Mouse (Mus musculus) hindbrain, embryonic 11.5 days (tissue): Measurements from ENCODE around the gene 4930430F08Rik. TPM values are rescaled to one million over a fixed set of nuclear protein-coding genes. Genes with fewer than 3 reads are reported as not detected.
A peak's percentile ranks its signal among the peaks of the same experiment; 100 is the strongest.

Source experiments
- ATAC-seq: fragments of 200-750 bp; cut with Nextera tagmentation; 2 replicates; pipeline ENCODE4 v1.8.0; 2017; ENCODE audit warnings: mild to moderate bottlenecking, moderate TSS enrichment, moderate library complexity; ENCODE audit not compliant: low FRiP score
- DNase-seq: peaks from one replicate; pipeline ENCODE4 v3.0.0-alpha.2; 2015; ENCODE audit warnings: low spot score
- H3K27ac ChIP-seq: fragments of 300-500 bp; sonication (generic); 2 replicates; pipeline ENCODE4 v1.5.1; 2014; ENCODE audit warnings: mild to moderate bottlenecking, low read depth, low read length
- H3K27me3 ChIP-seq: fragments of 300-500 bp; sonication (generic); 2 replicates; pipeline ENCODE4 v1.6.1; 2014; ENCODE audit warnings: mild to moderate bottlenecking, low read length, moderate library complexity, mixed read lengths; ENCODE audit not compliant: control insufficient read depth, insufficient read depth
- H3K36me3 ChIP-seq: fragments of 300-500 bp; sonication (generic); 2 replicates; pipeline ENCODE4 v1.6.1; 2014; ENCODE audit warnings: mild to moderate bottlenecking, low read length, moderate library complexity, mixed read lengths; ENCODE audit not compliant: control insufficient read depth, insufficient read depth
- H3K4me1 ChIP-seq: fragments of 300-500 bp; sonication (generic); replicated peaks from 2 replicates; pipeline ENCODE4 v1.6.1; 2014; ENCODE audit warnings: low read length, mixed read lengths; ENCODE audit not compliant: control insufficient read depth, insufficient read depth
- H3K4me2 ChIP-seq: fragments of 300-500 bp; sonication (generic); replicated peaks from 2 replicates; pipeline ENCODE4 v1.6.1; 2014; ENCODE audit warnings: mild to moderate bottlenecking, low read depth, low read length
- H3K4me3 ChIP-seq: fragments of 300-500 bp; sonication (generic); 2 replicates; pipeline ENCODE4 v1.5.1; 2014; ENCODE audit warnings: low read depth, low read length
- H3K9ac ChIP-seq: fragments of 300-500 bp; sonication (generic); 2 replicates; pipeline ENCODE4 v1.6.1; 2014; ENCODE audit warnings: low read depth, low read length
- H3K9me3 ChIP-seq: fragments of 300-500 bp; sonication (generic); 2 replicates; pipeline ENCODE4 v1.6.1; 2016; ENCODE audit warnings: low read length; ENCODE audit not compliant: control insufficient read depth
- WGBS: fragments of 180-500 bp; shearing (Covaris S2); extraction: QIAGEN DNeasy Blood & Tissue Kit; methylation state at CpG from one replicate; pipeline ENCODE4 v1.1.7; 2014; 5-methylcytosine and 5-hydroxymethylcytosine counted together
- polyA plus RNA-seq: library from polyadenylated mRNA; unstranded; fragments of >200 nt; fragmentation: Nextera tagmentation; extraction: Ambion mirVana; gene quantifications from 2 replicates; pipeline ENCODE4 v1.2.1, GENCODE M21; 2014

Gene 4930430F08Rik
- polyA plus RNA-seq, 1 experiment from 2014 or later = 12.2 TPM

GRCm38 (mm10) chr10:100598339-100598738, 8.1 kb upstream of the 4930430F08Rik start:
- WGBS = 81% methylated on average over 3 of the region's 3 CpGs

GRCm38 (mm10) chr10:100588932-100589388, 1.3 kb downstream of the 4930430F08Rik start:
- Histone ChIP-seq H3K27me3 (no peaks in the 10 kb centered on the region), H3K27ac (0 out of 2 replicates have a peak overlapping the region, but pooled peaks have one; percentile 1), H3K36me3 (no peaks in the 10 kb centered on the region), H3K9me3 (no peaks in the 10 kb centered on the region), H3K4me2 (peak overlapping the region; percentile 67), H3K9ac (peak overlapping the region; percentile 64), H3K4me3 (peak overlapping the region; percentile 76), H3K4me1 (no peaks in the 10 kb centered on the region)
- DNase-seq = peak; percentile 96
- ATAC-seq = peak; percentile 99
- 0% methylated on average over 31 of the region's 31 CpGs for WGBS

More at GRCm38 (mm10) chr10:100598339-100598738, 8.1 kb upstream of the 4930430F08Rik start:
- Histone ChIP-seq H3K27me3 (no peaks in the 10 kb centered on the region), H3K36me3 (no peaks in the 10 kb centered on the region), H3K27ac (no peak overlapping the region), H3K4me1 (no peaks in the 10 kb centered on the region), H3K9ac (no peak overlapping the region), H3K9me3 (no peaks in the 10 kb centered on the region), H3K4me3 (no peak overlapping the region), H3K4me2 (no peak overlapping the region)
- DNase-seq = no peak
- no peak for ATAC-seq

DNA sequence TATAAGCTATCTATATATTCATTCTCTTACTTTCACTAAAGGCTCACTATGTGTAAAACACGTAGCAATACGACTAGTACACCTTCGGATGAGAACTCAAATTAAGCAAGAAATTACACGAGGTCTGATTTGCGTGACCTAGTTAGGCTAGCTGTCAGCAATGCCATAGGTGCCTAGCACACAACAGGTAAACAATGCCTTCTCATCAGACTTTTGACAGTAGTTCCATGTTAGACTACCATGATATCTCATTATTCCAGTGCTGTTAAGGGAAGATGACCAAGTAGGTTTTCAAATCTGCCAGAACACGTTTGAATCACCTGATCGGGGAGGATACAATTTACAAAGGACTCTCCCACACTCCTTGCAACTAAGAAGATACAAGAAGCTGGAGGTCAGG, 1.7 kb downstream of the 4930430F08Rik start:
- DNase-seq = no peak
- no peaks in the 10 kb centered on the region for H3K36me3 ChIP-seq
- peak overlapping the region; percentile 64 for H3K9ac ChIP-seq
- peak overlapping the region; percentile 76 for H3K4me3 ChIP-seq
- 0 out of 2 replicates have a peak overlapping the region, but pooled peaks have one; percentile 1 for H3K27ac ChIP-seq
- H3K9me3 ChIP-seq = no peaks in the 10 kb centered on the region
- H3K27me3 ChIP-seq = no peaks in the 10 kb centered on the region
- no peaks in the 10 kb centered on the region for H3K4me1 ChIP-seq
- 57% methylated on average over 7 of the region's 7 CpGs for WGBS
- peak; percentile 44 for ATAC-seq
- H3K4me2 ChIP-seq = peak overlapping the region; percentile 67

DNA sequence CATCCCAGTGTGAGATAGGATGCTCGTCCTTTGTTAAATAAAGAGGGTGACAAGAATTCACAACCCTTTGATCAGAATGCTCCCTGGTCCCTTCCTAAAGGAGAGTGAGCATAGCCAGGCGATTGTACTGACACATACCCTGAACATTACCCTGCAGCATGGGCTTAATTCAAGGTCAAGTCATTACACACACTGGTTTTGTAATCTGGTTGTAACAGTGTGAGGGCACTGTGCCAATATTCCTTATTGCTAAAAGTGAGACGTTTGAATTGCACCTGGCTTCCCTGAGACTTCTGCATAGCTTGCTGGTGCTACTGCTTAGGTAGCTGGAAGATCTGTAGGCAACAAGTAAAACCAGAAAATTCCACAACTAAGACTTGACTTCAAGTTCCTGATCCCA, 6.0 kb downstream of the 4930430F08Rik start:
- Histone ChIP-seq H3K27ac (no peak overlapping the region), H3K4me3 (no peak overlapping the region), H3K36me3 (no peaks in the 10 kb centered on the region), H3K4me1 (no peaks in the 10 kb centered on the region), H3K4me2 (no peak overlapping the region), H3K9me3 (no peaks in the 10 kb centered on the region), H3K27me3 (no peaks in the 10 kb centered on the region), H3K9ac (no peak overlapping the region)
- WGBS = 94% methylated on average over 3 of the region's 3 CpGs
- DNase-seq (no peak), ATAC-seq (no peak)

- ATAC-seq (no peak), DNase-seq (no peak)
- Histone ChIP-seq H3K27me3 (no peaks in the 10 kb centered on the region), H3K9me3 (no peaks in the 10 kb centered on the region), H3K9ac (no peak overlapping the region), H3K4me1 (no peaks in the 10 kb centered on the region), H3K4me3 (no peak overlapping the region), H3K36me3 (0 out of 2 replicates have a peak, but pooled peaks cover 2% of the 10 kb centered on the region), H3K4me2 (no peak overlapping the region), H3K27ac (no peak overlapping the region)
- 93% methylated on average over 7 of the region's 7 CpGs for whole genome bisulfite sequencing
Measured at GRCm38 (mm10) chr10:100575294-100575693, 14.9 kb downstream of the 4930430F08Rik start.

GRCm38 (mm10) chr10:100574505-100575149, 15.6 kb downstream of the 4930430F08Rik start:
- 90% methylated on average over 7 of the region's 7 CpGs for WGBS
- H3K4me2 ChIP-seq = no peak overlapping the region
- H3K4me3 ChIP-seq = no peak overlapping the region
- no peak overlapping the region for H3K9ac ChIP-seq
- DNase-seq (no peak), ATAC-seq (no peak)
- no peak overlapping the region for H3K27ac ChIP-seq
- no peaks in the 10 kb centered on the region for H3K4me1 ChIP-seq
- no peaks in the 10 kb centered on the region for H3K27me3 ChIP-seq
- H3K36me3 ChIP-seq = 0 out of 2 replicates have a peak, but pooled peaks cover 2% of the 10 kb centered on the region
- no peaks in the 10 kb centered on the region for H3K9me3 ChIP-seq

DNA sequence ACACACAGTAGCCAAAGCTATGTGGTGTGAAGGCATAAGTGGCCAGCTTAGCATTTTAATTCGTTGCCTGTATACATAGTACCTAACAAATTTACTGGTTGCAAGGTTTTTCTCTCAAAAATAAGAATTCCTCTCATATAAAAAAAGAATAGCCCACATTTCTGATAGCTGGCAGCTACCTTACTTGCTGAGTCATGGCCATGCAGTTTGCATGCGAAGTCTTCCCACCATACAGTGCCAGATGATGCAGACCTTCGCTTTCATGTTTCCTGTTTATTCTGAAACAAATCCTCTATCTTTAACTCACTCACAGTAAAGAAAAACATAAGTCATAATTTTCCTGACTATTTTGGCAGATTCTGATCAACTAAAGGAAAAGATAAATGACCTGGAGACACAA, 18.5 kb downstream of the 4930430F08Rik start:
- Histone ChIP-seq H3K36me3 (0 out of 2 replicates have a peak, but pooled peaks cover 2% of the 10 kb centered on the region), H3K9me3 (no peaks in the 10 kb centered on the region), H3K4me1 (no peaks in the 10 kb centered on the region), H3K4me2 (no peak overlapping the region), H3K27me3 (no peaks in the 10 kb centered on the region), H3K9ac (no peak overlapping the region), H3K4me3 (no peak overlapping the region), H3K27ac (no peak overlapping the region)
- 94% methylated on average over 3 of the region's 3 CpGs for WGBS
- ATAC-seq (no peak), DNase-seq (no peak)

- 93% methylated on average over 3 of the region's 3 CpGs for WGBS
- ATAC-seq = no peak
- DNase-seq = no peak
Measured at GRCm38 (mm10) chr10:100564112-100564511, 26.1 kb downstream of the 4930430F08Rik start.

More at GRCm38 (mm10) chr10:100564112-100564511, 26.1 kb downstream of the 4930430F08Rik start:
- Histone ChIP-seq H3K4me2 (no peak overlapping the region), H3K36me3 (no peaks in the 10 kb centered on the region), H3K9me3 (no peaks in the 10 kb centered on the region), H3K27ac (no peak overlapping the region), H3K9ac (no peak overlapping the region), H3K4me1 (no peaks in the 10 kb centered on the region), H3K27me3 (no peaks in the 10 kb centered on the region), H3K4me3 (no peak overlapping the region)
